Comparison of ENCODE assay signal across 16 mouse cellular contexts in the genomic region with DNA sequence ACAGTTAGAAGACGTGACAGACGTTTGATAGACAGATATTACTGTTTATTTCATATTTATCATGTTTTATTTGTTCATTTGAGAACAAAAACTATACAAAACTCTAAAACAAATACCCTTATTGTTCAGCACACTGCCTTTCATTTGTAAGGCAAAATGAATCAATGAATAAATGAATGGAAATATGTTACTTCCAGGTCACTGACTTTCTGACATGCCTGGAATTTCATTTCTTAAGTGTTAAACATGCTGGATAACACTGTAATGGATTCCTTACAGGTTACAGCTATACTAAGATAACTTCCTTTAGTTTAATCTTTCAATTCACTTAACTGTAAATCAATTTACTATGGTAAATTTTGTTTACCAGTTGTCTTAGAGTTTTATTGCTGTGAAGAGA.
"Had no signal": no experiment of that assay in that cellular context is flagged by ENCODE, and none has a peak within 500 bp of the region (broad histone marks: within the 10 kb centered on the region; RNA-seq: fewer than 3 reads in every experiment).

No protein-coding gene starts in this region.

- H3K4me1 ChIP-seq: neural tube, embryonic 12.5 days; neural tube, embryonic 13.5 days; neural tube, embryonic 15.5 days; stomach, embryonic 15.5 days had no signal

- DNase-seq: right cerebral cortex, adult 18-20 months; right cerebral cortex, postnatal 14 days; right cerebral cortex, postnatal 25 days; right cerebral cortex, postnatal 4 days; spleen, adult 18-20 months; thymus, adult 18-20 months; thymus, adult 2 months; thymus, postnatal 14 days; thymus, postnatal 25 days; thymus, postnatal 36 days; thymus, postnatal 4 days had no signal

- H3K9ac ChIP-seq: neural tube, embryonic 12.5 days; neural tube, embryonic 13.5 days; neural tube, embryonic 15.5 days; stomach, embryonic 15.5 days had no signal

- H3K27ac ChIP-seq: neural tube, embryonic 12.5 days; neural tube, embryonic 13.5 days; neural tube, embryonic 15.5 days; stomach, embryonic 15.5 days; stomach, postnatal 0 days had no signal

- H3K27me3 ChIP-seq: neural tube, embryonic 12.5 days; neural tube, embryonic 13.5 days; neural tube, embryonic 15.5 days; stomach, embryonic 15.5 days had no signal

- H3K4me2 ChIP-seq: neural tube, embryonic 12.5 days; neural tube, embryonic 13.5 days; neural tube, embryonic 15.5 days; stomach, embryonic 15.5 days had no signal

- H3K36me3 ChIP-seq: neural tube, embryonic 12.5 days; neural tube, embryonic 13.5 days; neural tube, embryonic 15.5 days; stomach, embryonic 15.5 days had no signal

- H3K9me3 ChIP-seq: neural tube, embryonic 12.5 days; neural tube, embryonic 13.5 days; neural tube, embryonic 15.5 days; stomach, embryonic 15.5 days had no signal

- H3K4me3 ChIP-seq: neural tube, embryonic 12.5 days; neural tube, embryonic 13.5 days; neural tube, embryonic 15.5 days; stomach, embryonic 15.5 days had no signal
